Mouse (Mus musculus) lung, adult 10 weeks (tissue): ENCODE measurements around the gene Lpo. TPM values are rescaled to one million over a fixed set of nuclear protein-coding genes. Genes with fewer than 3 reads are reported as not detected.

ENCODE experiments used
- polyA plus RNA-seq: library from polyadenylated mRNA; stranded (reverse); fragments of 350-450 nt; fragmentation: Illumina TruSeq; extraction: RNeasy Lipid Tissue Mini Kit (QIAGEN cat#74804); gene quantifications from one replicate; pipeline ENCODE4 v1.2.3, GENCODE M21; 2014; ENCODE audit warnings: low read depth, low replicate concordance; ENCODE audit not compliant: insufficient read depth

Lpo gene
- not detected for polyA plus RNA-seq

GRCm38 (mm10) chr11:87828239-87828900 lies at the start of gene Lpo:
Gene Lpo, minus strand, starts transcription at chr11:87828289.

GRCm38 (mm10) chr11:87875436-87875835 lies 47.3 kb upstream of the Lpo start, which contains the start of gene Epx:
Gene Epx, minus strand, starts transcription at chr11:87875536.

GRCm38 (mm10) chr11:87852690-87853596 lies 24.9 kb upstream of the Lpo start, which contains the start of gene Mks1:
Gene Mks1, plus strand, starts transcription at chr11:87853215.

GRCm38 (mm10) chr11:87793460-87793859 lies 34.6 kb downstream of the Lpo start, which contains the start of gene Mpo:
Gene Mpo, plus strand, starts transcription at chr11:87793581.

GRCm38 (mm10) chr11:87760301-87761081 lies 67.6 kb downstream of the Lpo start, which contains the start of gene Tspoap1:
Gene Tspoap1, plus strand, starts transcription at chr11:87760541.

Other genes starting within 250 kb of the Lpo start
- gene Mtmr4, start 236.1 kb downstream of the Lpo start, polyA plus RNA-seq = 9.9 TPM
- not detected for gene Hsf5, start 211.1 kb downstream of the Lpo start, polyA plus RNA-seq
- 4.6 TPM for gene Rnf43, start 165.6 kb downstream of the Lpo start, polyA plus RNA-seq
- gene Supt4a, start 90.7 kb downstream of the Lpo start, polyA plus RNA-seq = 132 TPM
- gene Tspoap1, start 67.7 kb downstream of the Lpo start, polyA plus RNA-seq = 1.9 TPM
- not detected for gene Mpo, start 34.7 kb downstream of the Lpo start, polyA plus RNA-seq
- 2.8 TPM for gene Mks1, start 24.9 kb upstream of the Lpo start, polyA plus RNA-seq
- gene Epx, start 47.2 kb upstream of the Lpo start, polyA plus RNA-seq = not detected
- gene Olfr462, start 64.0 kb upstream of the Lpo start, polyA plus RNA-seq = not detected
- gene Olfr463, start 69.1 kb upstream of the Lpo start, polyA plus RNA-seq = not detected
- not detected for gene Olfr464, start 92.7 kb upstream of the Lpo start, polyA plus RNA-seq
- gene Dynll2, start 159.2 kb upstream of the Lpo start, polyA plus RNA-seq = 100 TPM
- 79.3 TPM for gene Srsf1, start 219.1 kb upstream of the Lpo start, polyA plus RNA-seq
- gene Vezf1, start 240.0 kb upstream of the Lpo start, polyA plus RNA-seq = 23.8 TPM